Mouse (Mus musculus) hindlimb bud, embryonic 11.5 days (tissue): ENCODE results near the gene Gm15737.

Source experiments
- DNase-seq: peaks from one replicate; pipeline ENCODE4 v3.0.0-alpha.2; 2012; ENCODE audit warnings: low read depth, low spot score; ENCODE audit errors: extremely low spot score

The Gm15737 gene

GRCm38 (mm10) chr6:92869089-92869581, at the start of gene Gm15737:
Gene Gm15737 (plus strand): TSS chr6:92869357.
- no peak for DNase-seq

- DNase-seq, result no peak
Measured at GRCm38 (mm10) chr6:92821606-92822005, 47.6 kb upstream of the Gm15737 start.

GRCm38 (mm10) chr6:92822006-92822405, 47.2 kb upstream of the Gm15737 start:
- no peak for DNase-seq

GRCm38 (mm10) chr6:92823991-92824390, 45.2 kb upstream of the Gm15737 start:
- no peak for DNase-seq

GRCm38 (mm10) chr6:92826561-92826960, 42.6 kb upstream of the Gm15737 start:
- no peak for DNase-seq

- no peak for DNase-seq
Measured at GRCm38 (mm10) chr6:92827360-92827759, 41.8 kb upstream of the Gm15737 start.

- no peak for DNase-seq
Measured at GRCm38 (mm10) chr6:92829148-92829547, 40.0 kb upstream of the Gm15737 start.

DNA sequence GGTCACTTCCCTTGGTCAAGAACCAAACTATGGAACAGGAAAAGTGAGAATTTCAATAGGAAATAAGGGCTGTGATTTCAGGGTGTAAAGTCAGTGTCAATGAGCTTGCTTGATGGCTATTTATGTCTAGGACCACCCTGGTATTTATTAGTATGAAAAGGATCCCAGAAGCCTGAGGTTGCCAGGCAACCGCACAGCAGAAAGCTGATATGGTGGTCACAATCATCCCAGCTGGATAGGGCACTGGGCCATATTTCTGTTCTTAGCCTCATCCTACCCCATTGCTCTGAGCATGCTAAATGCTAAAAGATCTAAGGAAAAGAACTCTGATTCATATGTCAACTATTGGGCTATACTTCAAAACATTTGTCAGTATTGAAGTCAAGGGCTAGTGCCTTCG, 38.1 kb upstream of the Gm15737 start:
- no peak for DNase-seq

DNA sequence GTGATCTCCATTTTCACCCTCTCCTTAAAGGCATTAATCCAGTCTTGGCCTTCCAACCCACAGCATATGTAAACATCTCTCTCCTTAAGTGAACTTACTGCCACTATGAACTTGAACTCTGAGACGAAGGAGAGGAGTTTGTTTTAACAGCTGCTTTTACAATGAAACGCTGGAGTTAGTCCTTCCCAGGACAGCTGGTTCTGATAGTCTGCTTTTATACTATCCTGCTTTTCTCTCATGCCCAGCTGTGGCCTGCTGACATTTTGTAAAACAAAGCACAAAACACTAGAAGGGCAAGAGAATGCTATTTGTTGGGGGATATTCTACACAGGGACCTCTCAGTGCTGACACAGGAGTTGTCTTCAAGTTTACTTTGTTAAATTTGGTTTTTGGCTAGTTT, 27.2 kb upstream of the Gm15737 start:
- DNase-seq, result no peak

- no peak for DNase-seq
Measured at GRCm38 (mm10) chr6:92843474-92843873, 25.7 kb upstream of the Gm15737 start.

DNA sequence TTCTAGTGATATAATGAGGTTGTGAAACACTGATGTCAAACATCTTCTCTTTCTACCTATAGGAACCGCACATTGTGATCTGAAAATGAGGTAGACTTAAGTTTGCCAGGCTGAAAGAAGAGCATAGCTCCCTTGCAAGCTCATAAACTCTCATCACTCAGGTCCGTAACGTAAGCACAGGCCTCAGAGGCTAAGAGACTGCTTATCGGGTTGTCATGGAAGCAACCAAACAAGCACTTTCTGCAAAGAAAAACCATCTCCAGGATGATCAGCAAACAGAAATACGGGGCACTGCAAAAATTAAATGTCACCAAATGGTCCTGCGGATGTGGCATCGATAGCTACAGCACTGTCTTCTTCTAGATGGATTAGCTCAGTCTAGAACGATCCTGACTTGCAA, 23.3 kb upstream of the Gm15737 start:
- no peak for DNase-seq

DNA sequence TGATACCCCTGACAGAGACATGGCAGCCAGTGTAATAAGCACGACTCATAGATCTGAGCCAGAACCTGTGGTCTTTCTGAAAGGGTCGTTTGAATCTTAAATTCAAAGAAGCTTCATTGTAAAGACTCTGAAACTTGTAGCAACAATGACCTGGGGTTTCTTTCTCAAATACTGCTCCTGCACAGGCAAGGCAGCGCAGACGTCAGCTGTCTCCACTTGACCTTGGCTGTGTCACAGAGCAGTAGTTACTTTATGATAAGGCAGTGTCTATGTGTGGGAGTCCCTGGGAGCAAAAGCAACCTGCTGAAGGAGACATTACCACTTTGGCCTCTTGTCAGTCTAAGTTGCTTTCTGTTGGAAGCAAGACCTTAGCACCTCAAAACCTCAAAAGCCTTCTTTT, 22.5 kb upstream of the Gm15737 start:
- no peak for DNase-seq

DNA sequence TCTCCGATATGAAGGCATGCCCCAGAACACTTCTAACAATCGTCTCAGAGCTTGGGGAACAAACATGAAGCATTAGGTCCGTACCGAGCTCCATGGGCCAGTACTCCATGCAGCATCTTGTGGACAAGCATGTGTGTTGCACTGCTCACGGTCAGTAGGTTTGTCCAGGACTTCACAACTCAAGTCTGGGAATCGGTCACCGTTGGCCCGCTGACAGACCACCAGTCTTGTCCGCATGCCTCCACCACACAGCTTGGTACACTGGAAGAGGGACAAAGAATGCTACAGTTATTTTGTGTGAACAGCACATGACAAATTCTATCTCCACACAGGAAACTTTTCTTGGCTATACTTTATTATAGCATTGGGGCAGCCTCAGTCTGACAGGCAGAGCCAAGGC, 19.9 kb upstream of the Gm15737 start:
- no peak for DNase-seq

GRCm38 (mm10) chr6:92850250-92850649, 18.9 kb upstream of the Gm15737 start:
- DNase-seq, result no peak

- DNase-seq, result no peak
Measured at GRCm38 (mm10) chr6:92854873-92855272, 14.3 kb upstream of the Gm15737 start.

DNA sequence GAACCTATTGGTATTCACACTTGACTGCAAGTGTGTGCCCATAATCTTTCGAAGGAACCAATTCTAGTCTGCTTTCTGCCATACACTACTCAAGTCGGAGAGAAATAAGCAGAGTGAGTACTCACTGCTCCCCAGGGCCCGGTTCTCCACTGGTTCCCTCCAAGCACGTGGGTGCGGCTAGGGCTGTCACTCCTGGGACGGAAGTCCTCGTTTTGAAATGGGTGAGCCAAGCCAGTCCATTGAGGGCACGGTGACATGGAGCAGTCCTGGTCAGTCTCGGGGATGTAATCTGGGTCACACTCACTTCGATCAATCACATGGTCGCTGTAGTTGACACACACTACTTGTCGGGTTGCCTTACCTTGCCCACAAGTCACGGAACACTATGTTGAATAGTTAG, 11.4 kb upstream of the Gm15737 start:
- no peak for DNase-seq

DNA sequence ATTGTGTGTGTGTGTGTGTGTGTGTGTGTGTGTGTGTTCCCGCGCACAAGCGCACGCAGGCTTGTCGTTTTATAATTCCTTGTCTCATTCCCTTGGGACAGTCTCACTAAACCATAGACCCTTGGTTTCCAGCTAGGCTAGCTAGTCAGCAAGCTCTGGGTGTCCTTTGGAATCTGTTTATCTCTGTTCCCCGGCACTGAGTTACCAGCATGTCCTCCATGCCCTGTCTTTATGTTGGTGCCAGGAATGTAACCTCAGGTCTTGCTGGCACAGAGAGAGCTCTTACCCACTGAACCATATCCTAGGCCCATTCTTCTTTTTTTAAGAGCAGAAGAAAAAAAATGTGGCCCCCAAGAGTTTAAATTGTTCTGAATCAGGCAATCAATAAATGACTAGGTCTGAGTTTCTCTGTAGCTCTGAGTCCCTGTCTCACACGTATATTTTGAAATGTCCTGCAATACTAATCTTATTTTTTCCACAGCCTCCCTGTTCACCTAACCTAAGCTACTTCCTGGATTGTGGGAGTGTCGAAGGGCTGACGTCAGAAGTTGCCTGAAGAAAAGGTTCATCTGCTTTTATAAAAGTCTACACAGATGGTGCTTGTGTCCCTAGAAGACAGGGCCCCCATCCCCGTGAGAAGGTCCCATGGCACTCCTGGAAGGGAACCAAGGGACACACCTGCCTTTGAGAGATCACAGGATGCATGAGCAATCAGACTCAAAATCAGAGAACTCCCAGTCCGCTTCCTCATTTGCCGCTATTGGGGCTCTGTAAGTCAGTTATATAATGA, 10.2 kb upstream of the Gm15737 start:
- DNase-seq, result no peak

- DNase-seq, result no peak
Measured at GRCm38 (mm10) chr6:92860285-92860912, 8.8 kb upstream of the Gm15737 start.

- DNase-seq, result no peak
Measured at GRCm38 (mm10) chr6:92862599-92862998, 6.6 kb upstream of the Gm15737 start.

- no peak for DNase-seq
Measured at GRCm38 (mm10) chr6:92869582-92870219, 544 bp downstream of the Gm15737 start.

DNA sequence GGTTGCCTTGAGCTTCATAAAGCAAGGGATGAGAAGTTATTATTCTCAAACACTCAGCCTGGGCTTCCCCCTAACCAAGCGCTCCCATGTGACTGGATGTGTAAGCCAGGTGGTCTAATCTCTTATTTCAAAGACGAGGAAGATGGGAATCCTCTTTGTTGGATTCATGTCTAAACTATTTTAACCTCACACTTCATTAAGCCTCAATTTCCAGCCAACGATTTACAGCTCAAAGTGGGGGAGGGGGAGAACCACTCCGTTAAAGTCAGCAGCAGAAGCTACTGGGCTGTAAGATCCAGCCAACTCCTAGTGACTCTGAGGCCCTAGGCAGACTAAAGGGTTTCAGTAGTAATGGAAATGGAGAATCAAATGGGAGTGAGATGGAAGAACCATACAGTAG, 2.7 kb downstream of the Gm15737 start:
- DNase-seq, result no peak

DNA sequence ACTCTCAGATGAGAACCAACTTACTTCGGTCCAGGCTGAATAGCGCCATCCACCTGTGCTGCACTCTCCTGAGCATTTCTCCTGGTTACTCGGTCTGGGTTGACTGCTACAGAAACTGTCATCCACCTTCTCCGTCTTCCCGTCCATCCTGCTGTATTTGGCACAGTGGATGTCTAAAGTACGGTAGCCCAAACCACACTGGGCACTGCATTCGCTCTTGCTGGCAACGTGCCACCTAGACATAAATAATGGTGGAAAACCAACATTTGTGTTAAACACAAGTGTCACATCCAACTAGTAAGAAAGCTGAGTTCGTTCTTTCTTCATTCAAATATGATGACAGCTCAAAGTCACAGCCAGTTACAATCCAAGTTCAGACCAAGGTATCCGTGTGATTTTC, 3.6 kb downstream of the Gm15737 start:
- no peak for DNase-seq
